Mouse (Mus musculus) heart, postnatal 36 days (tissue): ENCODE data around the gene Grip1. TPM values are rescaled to one million over a fixed set of nuclear protein-coding genes. Genes with fewer than 3 reads are reported as not detected.

Experiments
- DNase-seq, 2 experiments: peaks; one replicate each; pipeline ENCODE4 v3.0.0; 2021 to 2022
- intact Hi-C: fragments of 180-260 bp; cut with DNase I; formaldehyde crosslinking; loops from one replicate; pipeline ENCODE4 v1.15.1; 2025
- total RNA-seq, 2 experiments: library from RNA; stranded (reverse); gene quantifications; 2 replicates each; pipeline ENCODE4 v1.2.3; 2021

The Grip1 gene
- total RNA-seq, 2 experiments from 2014 or later: 0.42 to 0.43 TPM

- DNase-seq: no peak
- intact Hi-C loops: no loop called here
These were observed 281.7 kb downstream of the Grip1 start for GRCm38 (mm10) chr10:119735011-119735992.

- intact Hi-C loops: no loop called here
- DNase-seq: no peak
These were observed 285.8 kb downstream of the Grip1 start for GRCm38 (mm10) chr10:119739466-119739865.

GRCm38 (mm10) chr10:119742722-119743121, 289.1 kb downstream of the Grip1 start:
- DNase-seq: no peak
- intact Hi-C loops: no loop called here

GRCm38 (mm10) chr10:119752361-119752798, 298.8 kb downstream of the Grip1 start:
- intact Hi-C loops: no loop called here
- DNase-seq: no peak

GRCm38 (mm10) chr10:119756271-119756670, 302.6 kb downstream of the Grip1 start:
- intact Hi-C loops: no loop called here
- no peak for DNase-seq

- intact Hi-C loops: no loop called here
- DNase-seq: no peak
These were observed 303.6 kb downstream of the Grip1 start for GRCm38 (mm10) chr10:119757219-119757618.

GRCm38 (mm10) chr10:119761451-119762367, 308.1 kb downstream of the Grip1 start:
- intact Hi-C loops: no loop called here
- DNase-seq: no peak

GRCm38 (mm10) chr10:119778871-119779270, 325.2 kb downstream of the Grip1 start:
- intact Hi-C loops: loop anchor here (5.0 kb wide), 1 partner anchor 132 kb away; no protein-coding TSS in a partner anchor
- no peak for DNase-seq

GRCm38 (mm10) chr10:119779657-119780056, 326.0 kb downstream of the Grip1 start:
- intact Hi-C loops: loop anchor here (5.0 kb wide), 1 partner anchor 132 kb away; no protein-coding TSS in a partner anchor

GRCm38 (mm10) chr10:119790507-119790906, 336.9 kb downstream of the Grip1 start:
- no peak for DNase-seq
- intact Hi-C loops: no loop called here

More at GRCm38 (mm10) chr10:119779657-119780056, 326.0 kb downstream of the Grip1 start:
- no peak for DNase-seq

- intact Hi-C loops: loop anchor here (5.0 kb wide), 2 partner anchors 260 to 310 kb away; partner anchors contain the start of gene Helb
These were observed 348.8 kb downstream of the Grip1 start for GRCm38 (mm10) chr10:119802421-119802820.

GRCm38 (mm10) chr10:119803633-119804422, 350.2 kb downstream of the Grip1 start:
- DNase-seq: peak in 1 of 2 experiments; percentile 10
- intact Hi-C loops: loop anchor here (1.0 to 5.0 kb wide), 3 partner anchors 258 to 321 kb away; partner anchors contain the start of gene Helb

More at GRCm38 (mm10) chr10:119802421-119802820, 348.8 kb downstream of the Grip1 start:
- no peak for DNase-seq

- intact Hi-C loops: loop anchor here (5.0 kb wide), 2 partner anchors 258 to 308 kb away; partner anchors contain the start of gene Helb
- no peak for DNase-seq
These were observed 350.8 kb downstream of the Grip1 start for GRCm38 (mm10) chr10:119804423-119804814.

GRCm38 (mm10) chr10:119805082-119805481, 351.5 kb downstream of the Grip1 start:
- intact Hi-C loops: no loop called here

GRCm38 (mm10) chr10:119806151-119806550, 352.5 kb downstream of the Grip1 start:
- intact Hi-C loops: no loop called here
- DNase-seq: no peak

More at GRCm38 (mm10) chr10:119805082-119805481, 351.5 kb downstream of the Grip1 start:
- no peak for DNase-seq

- DNase-seq: no peak
- intact Hi-C loops: no loop called here
These were observed 354.8 kb downstream of the Grip1 start for GRCm38 (mm10) chr10:119808384-119808783.

GRCm38 (mm10) chr10:119814087-119814486, 360.5 kb downstream of the Grip1 start:
- intact Hi-C loops: no loop called here
- DNase-seq: no peak

- no peak for DNase-seq
- intact Hi-C loops: no loop called here
These were observed 362.4 kb downstream of the Grip1 start for GRCm38 (mm10) chr10:119816001-119816400.

GRCm38 (mm10) chr10:119818381-119818780, 364.8 kb downstream of the Grip1 start:
- no peak for DNase-seq
- intact Hi-C loops: no loop called here
